Mouse (Mus musculus) CD4-positive helper T cell, adult 2 months (primary cell): ENCODE measurements around the gene Gm4756.
A peak's percentile ranks its signal among the peaks of the same experiment; 100 is the strongest.
"Not testable (repeated sequence)": the region's sequence is repeated elsewhere in the genome, so short reads cannot be mapped to it uniquely, and the experiment has no call there.

Source experiments
- DNase-seq: peaks from one replicate; pipeline ENCODE4 v3.0.0-alpha.2; 2012; ENCODE audit warnings: low read depth, missing footprints, low spot score

The Gm4756 gene

DNA sequence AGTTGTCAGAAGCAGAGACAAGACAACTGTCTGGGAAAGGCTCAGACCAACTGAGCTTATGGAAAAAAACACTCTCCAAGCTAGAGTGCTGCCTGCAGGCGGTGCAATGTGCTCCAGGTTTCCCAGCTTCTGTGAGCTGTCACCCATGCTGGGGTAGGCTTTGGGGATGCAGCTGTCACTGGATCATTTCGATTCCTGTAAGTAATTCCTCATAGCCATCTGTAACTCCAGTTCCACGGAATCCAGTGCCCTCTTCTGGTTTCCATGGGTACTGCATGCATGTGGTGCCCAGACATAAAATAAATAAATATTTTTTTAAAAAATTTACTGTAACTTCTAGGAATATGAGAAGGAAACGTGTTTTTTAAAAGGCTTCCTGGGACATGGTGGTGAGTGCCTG, 5.2 kb upstream of the Gm4756 start:
- peak; percentile 14 for DNase-seq

DNA sequence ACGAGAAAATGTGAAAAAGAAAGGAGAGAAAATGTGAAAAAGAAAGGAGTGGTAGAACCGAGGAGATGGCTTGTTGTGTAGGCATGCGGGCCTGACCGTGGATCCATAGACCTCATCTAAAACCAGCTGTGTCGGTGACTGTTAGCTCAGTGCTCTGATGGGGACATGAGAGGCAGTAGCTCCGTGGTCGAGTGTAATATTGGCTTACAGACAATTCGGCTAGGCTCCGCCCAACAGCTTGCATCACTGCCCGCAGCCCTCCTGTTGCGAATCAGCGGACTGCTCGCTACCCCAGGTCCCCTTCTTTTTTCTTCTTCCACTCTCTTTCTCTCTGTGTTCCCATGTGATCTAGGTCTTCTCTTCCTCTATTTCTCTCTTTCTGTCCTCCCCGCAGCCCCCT, 540 bp downstream of the Gm4756 start:
- DNase-seq: no peak

DNA sequence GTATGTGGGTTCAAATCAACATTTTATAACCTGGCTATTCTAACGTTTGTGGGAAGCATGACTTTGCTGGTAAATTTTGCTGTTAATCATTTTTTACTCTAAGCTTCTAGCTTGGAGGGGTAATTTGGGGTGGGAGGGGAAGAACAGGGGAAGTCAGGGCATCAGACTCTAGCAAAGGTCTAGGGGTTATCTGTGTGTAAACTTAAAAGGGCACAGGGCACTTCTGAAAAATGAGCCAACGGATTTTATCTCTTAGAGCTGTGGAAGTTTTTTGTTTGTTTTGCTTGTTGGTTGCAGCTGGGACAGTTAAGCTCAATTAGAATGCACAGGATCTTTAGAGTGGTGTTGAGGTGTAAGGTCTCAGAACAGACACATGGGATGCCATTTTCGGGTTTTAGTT, 11.4 kb downstream of the Gm4756 start:
- no peak for DNase-seq

DNA sequence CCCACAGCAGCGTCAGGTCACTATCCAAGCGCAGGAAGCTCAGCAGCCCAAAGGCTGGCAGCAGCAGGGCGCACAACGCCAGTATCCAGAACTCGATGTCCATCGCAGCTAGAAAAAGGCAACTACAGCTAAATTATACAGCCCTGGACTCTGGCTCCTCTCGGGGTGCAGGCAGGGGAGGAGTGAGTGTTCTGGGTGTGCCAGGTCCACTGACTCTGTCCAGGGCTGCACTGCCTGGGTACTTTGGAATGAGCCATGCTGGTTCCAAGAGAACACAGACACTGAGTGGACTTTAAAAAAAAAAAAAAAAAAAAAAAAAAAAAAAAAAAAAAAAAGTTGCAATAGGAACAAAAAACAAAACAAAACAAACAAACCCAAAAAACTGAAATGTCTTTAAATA, 20.7 kb downstream of the Gm4756 start:
- DNase-seq: no peak

DNA sequence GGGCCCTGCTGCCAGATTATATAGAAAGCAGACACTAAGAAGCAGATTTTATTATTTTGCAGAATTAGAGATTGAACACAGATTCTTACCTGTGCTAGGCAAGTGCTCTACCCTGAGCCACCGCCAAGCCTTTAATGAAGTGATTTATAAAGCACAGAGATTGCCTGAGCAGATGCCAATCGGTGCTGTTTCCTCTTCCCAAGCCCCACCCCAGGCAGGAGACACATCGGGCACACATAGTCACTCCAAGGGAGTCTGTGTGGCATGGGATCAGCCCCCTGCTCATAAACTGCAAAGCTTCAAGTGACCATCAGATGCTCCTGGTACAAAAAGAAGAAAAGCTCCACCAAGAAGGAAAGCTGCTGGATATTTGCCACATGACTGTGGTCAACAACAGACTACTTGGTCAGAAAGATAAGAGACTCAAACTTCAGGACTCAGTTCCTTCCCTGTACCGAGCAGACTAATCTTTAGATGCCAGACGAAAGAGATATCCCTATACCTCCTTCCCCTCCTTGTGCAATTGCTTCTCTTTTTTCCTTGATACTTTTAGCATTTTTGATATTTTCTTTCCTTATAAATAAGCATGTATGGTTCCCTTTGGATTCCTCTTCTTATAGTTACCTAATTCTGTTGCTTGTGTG, 26.5 kb downstream of the Gm4756 start:
- no peak for DNase-seq

DNA sequence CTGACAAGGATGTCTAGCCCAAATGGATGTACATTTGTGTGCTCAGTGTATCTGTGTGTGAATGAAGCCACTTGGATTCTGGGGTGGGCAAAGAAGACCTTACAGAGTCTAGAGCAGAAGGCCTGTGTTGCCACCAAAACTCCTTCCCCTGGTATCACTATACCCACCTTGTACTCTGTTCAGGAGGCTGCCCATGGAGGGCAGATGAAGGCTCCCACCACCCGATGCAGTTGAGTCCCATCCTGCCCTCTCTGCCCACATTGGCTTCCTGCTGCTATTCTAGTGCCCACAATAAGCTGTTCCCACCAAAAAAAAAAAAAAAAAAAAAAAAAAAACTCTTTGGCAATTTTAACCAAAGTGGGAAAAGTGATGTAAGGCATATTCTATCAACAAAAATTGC, 28.0 kb downstream of the Gm4756 start:
- DNase-seq: no peak

DNA sequence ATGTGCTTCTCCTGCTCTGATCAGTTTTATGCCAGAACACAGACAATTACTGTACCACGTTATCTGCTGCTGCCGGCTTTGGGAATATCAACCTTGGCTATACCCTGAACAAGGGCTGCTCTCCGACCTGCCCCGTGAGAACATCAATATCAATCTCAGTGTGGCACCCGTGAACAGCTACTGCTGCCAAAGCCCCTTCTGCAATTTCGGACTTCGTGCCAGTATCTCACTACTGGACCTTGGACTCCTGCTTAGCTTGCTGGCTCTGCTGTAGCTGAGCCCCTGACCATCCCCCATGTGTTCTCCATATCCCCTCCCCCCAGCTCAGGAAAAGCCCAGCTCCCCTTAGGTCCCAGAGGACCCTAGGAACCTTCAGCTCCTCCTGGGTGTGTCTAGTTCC, 28.6 kb downstream of the Gm4756 start:
- DNase-seq: no peak

- DNase-seq: no peak
Observed at GRCm38 (mm10) chr12:72612053-72612452, 37.4 kb downstream of the Gm4756 start.

DNA sequence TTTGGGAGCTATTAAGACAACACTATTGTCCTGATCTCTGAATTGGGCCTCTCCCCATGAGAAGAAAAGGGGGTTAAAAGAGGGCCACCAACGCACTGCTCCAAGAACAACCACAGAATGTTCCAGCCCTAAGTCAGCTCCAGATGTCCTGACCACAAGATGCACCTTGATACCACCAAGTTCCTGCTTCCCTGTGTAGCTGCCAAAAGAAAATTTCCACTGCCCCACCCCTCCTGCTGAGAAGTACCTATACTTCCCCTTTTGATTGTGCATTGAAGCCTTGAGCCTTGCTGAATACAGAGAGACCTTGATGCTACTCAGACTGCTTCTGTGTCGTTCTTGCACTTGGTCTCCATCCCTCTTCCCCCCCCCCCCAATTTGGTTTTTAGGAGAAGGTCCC, 50.7 kb downstream of the Gm4756 start:
- not testable (repeated sequence) for DNase-seq

DNA sequence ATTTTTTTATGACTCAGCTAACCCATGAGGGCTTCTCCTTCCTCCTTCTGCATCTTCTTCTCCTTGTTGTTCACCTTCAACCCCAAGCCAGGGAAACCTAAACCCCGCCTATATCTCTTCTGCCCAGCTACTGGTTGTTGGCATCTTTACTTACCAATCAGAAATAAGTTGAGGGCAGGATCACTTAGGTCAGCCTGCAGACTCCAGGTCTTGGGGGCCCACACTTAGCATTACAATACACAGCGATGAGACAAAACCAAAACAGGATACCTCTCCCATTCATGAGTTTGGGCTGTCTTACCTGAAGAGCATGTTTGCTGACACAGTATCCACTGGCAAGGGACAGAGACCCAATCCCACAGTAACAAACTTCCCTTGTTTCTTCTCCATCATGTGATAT, 55.5 kb downstream of the Gm4756 start:
- no peak for DNase-seq

GRCm38 (mm10) chr12:72592991-72593390, 56.5 kb downstream of the Gm4756 start:
- DNase-seq: no peak

DNA sequence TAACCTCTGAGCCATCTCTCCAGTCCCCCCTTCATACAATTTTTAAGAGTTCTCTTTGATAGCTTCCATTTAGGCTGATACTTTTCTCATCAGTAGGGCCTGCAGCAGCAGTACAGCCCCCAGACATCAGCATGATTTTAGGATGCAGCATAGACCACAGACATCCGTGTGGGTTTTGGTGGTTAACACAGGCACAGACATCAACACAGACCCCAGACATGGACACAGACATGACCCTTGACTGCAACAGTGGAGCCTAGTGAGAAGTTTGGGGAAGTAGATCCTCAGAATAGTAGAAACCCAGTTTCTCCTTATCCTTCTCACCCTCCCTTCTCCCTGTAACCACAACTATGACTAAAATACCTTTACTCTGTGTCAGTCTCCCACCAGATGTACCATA, 64.1 kb downstream of the Gm4756 start:
- no peak for DNase-seq

DNA sequence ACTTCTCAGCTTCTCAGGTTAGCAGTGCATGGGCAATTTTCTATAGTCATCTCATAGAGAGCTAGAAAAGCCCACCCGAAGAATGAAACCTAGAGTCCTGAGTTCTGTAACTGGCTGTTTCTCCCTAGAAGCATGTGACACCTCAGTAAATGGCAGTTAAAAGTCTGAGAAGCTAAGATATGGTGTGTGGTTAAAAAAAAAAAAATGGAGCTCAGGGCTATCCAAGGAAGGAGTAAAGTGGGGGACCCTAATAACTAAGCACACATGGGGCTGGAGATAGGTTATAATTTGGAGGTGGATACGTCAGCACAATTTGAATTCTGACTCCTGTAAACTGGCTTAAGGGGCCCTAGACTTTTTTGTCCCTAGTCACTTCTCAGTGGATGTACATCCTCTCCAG, 66.4 kb downstream of the Gm4756 start:
- DNase-seq: no peak

GRCm38 (mm10) chr12:72582021-72582420, 67.4 kb downstream of the Gm4756 start:
- no peak for DNase-seq

- no peak for DNase-seq
Observed at GRCm38 (mm10) chr12:72564281-72564795, 85.1 kb downstream of the Gm4756 start.

- DNase-seq: no peak
Observed at GRCm38 (mm10) chr12:72554347-72554746, 95.1 kb downstream of the Gm4756 start.

DNA sequence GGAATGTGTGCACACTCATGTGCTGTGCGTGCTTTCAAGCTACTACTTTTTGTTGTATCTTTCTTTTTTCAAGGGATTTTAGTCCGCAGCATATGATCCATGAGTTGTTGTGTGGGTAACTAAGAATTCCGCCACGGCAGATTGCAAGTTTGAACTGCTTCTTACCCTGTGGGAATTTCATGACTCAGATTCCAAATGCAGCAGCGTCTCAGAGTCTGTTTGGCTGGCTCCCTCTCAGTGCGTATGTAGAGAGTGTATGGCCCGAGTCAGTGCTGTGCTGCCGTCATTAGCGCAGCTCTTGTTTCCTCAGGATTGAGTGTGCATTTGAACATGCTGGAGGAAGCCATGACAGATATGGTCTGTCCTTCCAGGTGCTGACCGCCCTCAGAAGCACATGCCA, 110.9 kb downstream of the Gm4756 start:
- no peak for DNase-seq

DNA sequence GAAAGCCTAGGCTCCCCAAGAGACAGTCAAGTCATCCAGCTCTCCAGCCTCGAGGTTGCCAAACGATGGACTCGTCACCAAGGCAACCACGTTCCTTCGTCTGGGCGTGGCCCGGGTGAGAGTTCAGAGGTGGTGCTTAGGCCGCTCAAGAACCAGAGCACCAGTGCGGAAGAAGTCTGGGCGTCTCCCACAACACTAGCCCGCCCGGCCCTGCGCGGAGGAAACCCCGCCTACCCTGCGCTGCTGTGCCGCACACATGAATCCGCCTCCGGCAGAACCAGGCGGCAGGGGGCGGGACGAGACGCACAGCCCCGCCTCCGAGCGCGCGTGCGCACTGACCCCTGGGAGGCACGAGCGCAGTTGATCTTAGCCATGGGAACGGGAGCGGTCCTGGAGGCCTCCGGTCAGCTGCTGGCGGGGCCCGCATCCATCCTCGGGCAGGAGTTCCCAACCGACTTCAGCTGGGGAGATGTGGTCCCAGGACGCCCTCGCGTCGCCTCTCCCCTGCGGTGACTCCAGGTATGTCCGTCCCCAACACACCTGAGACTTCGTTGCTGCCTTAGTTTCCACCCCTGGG, 113.4 kb downstream of the Gm4756 start, which contains the start of gene Pcnx4:
Gene Pcnx4, plus strand, starts transcription at position 363 of the 577 bp plus-strand sequence.
- peak; percentile 98 for DNase-seq

GRCm38 (mm10) chr12:72535599-72535998, 113.9 kb downstream of the Gm4756 start:
- DNase-seq: no peak

DNA sequence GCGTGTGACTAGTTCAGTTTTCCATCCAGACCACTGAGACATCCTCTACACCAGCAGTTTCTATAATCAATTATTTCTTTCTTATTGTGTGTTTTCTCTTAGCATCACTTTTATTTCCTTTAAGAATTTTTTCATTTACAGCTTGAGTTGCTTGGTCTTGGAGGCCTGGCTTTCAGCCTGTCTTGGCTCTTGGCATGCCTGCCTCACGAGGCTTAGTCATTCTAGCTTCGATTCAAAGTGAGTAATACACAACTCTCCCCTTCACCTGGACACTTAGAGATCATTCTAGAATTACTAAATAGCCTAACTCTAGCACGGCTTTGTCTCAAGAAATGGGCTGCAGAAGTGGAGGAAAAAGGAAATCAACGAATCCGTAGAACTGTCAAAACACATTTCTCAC, 115.5 kb downstream of the Gm4756 start:
- no peak for DNase-seq

DNA sequence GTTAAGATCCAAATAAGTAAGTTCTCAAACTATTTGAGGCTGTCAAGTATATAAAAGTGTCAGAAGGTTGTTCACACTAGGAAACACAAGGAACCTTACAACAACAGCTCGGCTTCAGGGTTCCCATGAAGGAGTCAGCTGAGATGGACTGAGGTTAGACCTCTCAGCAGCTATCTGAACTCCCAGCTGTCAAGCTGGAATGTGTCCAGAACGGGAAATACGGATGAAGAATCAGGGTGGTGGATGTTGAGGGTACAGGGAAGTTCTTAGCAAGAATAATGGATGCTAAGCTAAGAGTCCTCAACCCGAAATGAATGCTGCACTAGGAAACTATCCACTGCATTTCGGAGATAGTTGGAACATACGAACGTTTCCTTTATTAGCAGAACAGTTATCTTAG, 117.2 kb downstream of the Gm4756 start:
- no peak for DNase-seq
